Mouse (Mus musculus): ENCODE data around the gene Klf16. TPM values are rescaled to one million over a fixed set of nuclear protein-coding genes. Genes with fewer than 3 reads are reported as not detected.
A peak's percentile ranks its signal among the peaks of the same experiment; 100 is the strongest.

The Klf16 gene
- total and polyA plus RNA-seq, 3 experiments = 4.0 to 5.5 (median 4.4) TPM

GRCm38 (mm10) chr10:80559431-80559830, 17.7 kb downstream of the Klf16 start:
- 86% methylated on average over 7 of the region's 7 CpGs for WGBS
- intact Hi-C loops (cut with DNase I) = loop anchor here (5.0 to 10.0 kb wide), 2 partner anchors 52 to 265 kb away; partner anchors contain the start of genes Apc2 and Rps15
- Histone ChIP-seq H3K9ac (ENCODE audit: low read depth, low read length) (no peak overlapping the region), H3K79me2 (replicated peaks; ENCODE audit: control insufficient read depth, insufficient read depth, low read length) (peaks cover 27% of the 10 kb centered on the region), H3K36me3 (ENCODE audit: control insufficient read depth, insufficient read depth, low read length) (peaks cover 5% of the 10 kb centered on the region; the same call in 1 of the 2 replicates), H3K4me1 (ENCODE audit: control insufficient read depth, insufficient read depth, low read length) (peaks cover 20% of the 10 kb centered on the region), H3K27me3 (ENCODE audit: control insufficient read depth, insufficient read depth, low read length) (no peaks in the 10 kb centered on the region), H3K27ac (no peak overlapping the region), H3K4me3 (no peak overlapping the region)
- no peak for TF ChIP-seq EP300 (IDR thresholded peaks at IDR 0.05; ENCODE audit: insufficient read depth, low read depth, low read length)
- TF ChIP-seq CTCF (IDR thresholded peaks at IDR 0.05) = no peak
- DNase-seq = no peak

GRCm38 (mm10) chr10:80557346-80557965, 19.7 kb downstream of the Klf16 start:
- TF ChIP-seq CTCF (IDR thresholded peaks at IDR 0.05) (peak; percentile 82), EP300 (IDR thresholded peaks at IDR 0.05; ENCODE audit: insufficient read depth, low read depth, low read length) (no peak)
- 16% methylated on average over 5 of the region's 5 CpGs for WGBS
- Histone ChIP-seq H3K27me3 (ENCODE audit: control insufficient read depth, insufficient read depth, low read length) (no peaks in the 10 kb centered on the region), H3K79me2 (replicated peaks; ENCODE audit: control insufficient read depth, insufficient read depth, low read length) (peaks cover 31% of the 10 kb centered on the region), H3K36me3 (ENCODE audit: control insufficient read depth, insufficient read depth, low read length) (peaks cover 5% of the 10 kb centered on the region; the same call in 1 of the 2 replicates), H3K9ac (ENCODE audit: low read depth, low read length) (no peak overlapping the region), H3K27ac (no peak overlapping the region), H3K4me1 (ENCODE audit: control insufficient read depth, insufficient read depth, low read length) (peaks cover 28% of the 10 kb centered on the region), H3K4me3 (no peak overlapping the region)
- intact Hi-C loops (cut with DNase I) = loop anchor here (5.0 to 10.0 kb wide), 2 partner anchors 50 to 263 kb away; partner anchors contain the start of genes Apc2 and Rps15
- DNase-seq = peak; percentile 71 to 80

DNA sequence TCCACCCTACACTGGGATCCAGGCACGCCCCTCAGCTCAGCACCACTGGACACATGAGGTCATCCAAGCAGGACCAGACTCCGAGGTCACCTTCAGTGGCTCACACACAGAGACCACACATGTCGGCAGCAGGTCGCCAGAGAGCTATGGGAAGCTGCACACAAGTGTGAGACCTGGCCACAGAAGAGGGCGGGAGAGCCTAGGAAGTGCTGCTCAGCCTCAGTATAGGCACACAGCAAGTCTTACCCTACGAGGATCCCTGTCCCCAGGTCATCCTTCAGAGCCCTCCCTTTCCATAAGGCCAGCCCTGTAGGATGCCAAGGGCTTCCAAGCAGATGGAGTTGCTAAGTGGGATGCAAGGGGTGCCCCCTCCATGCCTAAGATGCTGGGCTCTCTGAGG, 23.1 kb downstream of the Klf16 start:
- intact Hi-C loops (cut with DNase I) = loop anchor here (10.0 kb wide), 1 partner anchor 259 kb away; the partner anchor contains the start of genes Apc2 and Rps15
- H3K4me3 ChIP-seq = no peak overlapping the region
- no peaks in the 10 kb centered on the region for H3K27me3 ChIP-seq (ENCODE audit: control insufficient read depth, insufficient read depth, low read length)
- H3K9ac ChIP-seq (ENCODE audit: low read depth, low read length) = no peak overlapping the region; the same call in 1 of the 2 replicates
- no peaks in the 10 kb centered on the region for H3K36me3 ChIP-seq (ENCODE audit: control insufficient read depth, insufficient read depth, low read length)
- no peak overlapping the region for H3K27ac ChIP-seq
- 55% methylated on average over 6 of the region's 6 CpGs for WGBS
- TF ChIP-seq EP300 (IDR thresholded peaks at IDR 0.05; ENCODE audit: insufficient read depth, low read depth, low read length) (no peak), POLR2A (IDR thresholded peaks at IDR 0.05; ENCODE audit: insufficient read depth, low read depth, low read length) (no peak), CTCF (IDR thresholded peaks at IDR 0.05) (no peak)
- H3K4me1 ChIP-seq (ENCODE audit: control insufficient read depth, insufficient read depth, low read length) = peaks cover 19% of the 10 kb centered on the region
- no peak for DNase-seq
- H3K79me2 ChIP-seq (replicated peaks; ENCODE audit: control insufficient read depth, insufficient read depth, low read length) = peaks cover 16% of the 10 kb centered on the region

DNA sequence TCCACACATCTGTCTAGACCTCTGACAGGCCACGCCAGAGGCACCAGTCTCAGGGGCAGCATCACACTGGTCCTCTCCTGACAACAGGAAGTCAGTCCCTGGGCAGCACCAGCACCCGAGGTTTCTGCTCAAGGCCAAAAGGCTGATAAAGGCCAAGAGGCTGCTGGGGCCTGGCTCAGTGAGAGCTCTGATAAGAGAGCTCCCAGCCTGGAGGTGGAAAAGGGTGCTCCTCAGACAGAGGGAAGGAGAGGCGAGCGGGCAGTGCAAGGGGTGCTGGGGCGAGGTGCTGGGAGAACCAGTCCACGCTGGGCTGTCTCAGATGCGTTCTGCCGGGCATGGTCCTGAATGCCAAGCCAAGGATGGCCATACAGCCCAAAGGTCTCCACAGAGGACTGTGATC, 23.5 kb downstream of the Klf16 start:
- intact Hi-C loops (cut with DNase I) = loop anchor here (10.0 kb wide), 1 partner anchor 259 kb away; the partner anchor contains the start of genes Apc2 and Rps15
- no peak for TF ChIP-seq CTCF (IDR thresholded peaks at IDR 0.05)
- no peak for TF ChIP-seq POLR2A (IDR thresholded peaks at IDR 0.05; ENCODE audit: insufficient read depth, low read depth, low read length)
- WGBS = 57% methylated on average over 8 of the region's 8 CpGs
- peaks cover 16% of the 10 kb centered on the region for H3K79me2 ChIP-seq (replicated peaks; ENCODE audit: control insufficient read depth, insufficient read depth, low read length)
- H3K27me3 ChIP-seq (ENCODE audit: control insufficient read depth, insufficient read depth, low read length) = no peaks in the 10 kb centered on the region
- H3K4me3 ChIP-seq = no peak overlapping the region
- no peak overlapping the region; the same call in 1 of the 2 replicates for H3K9ac ChIP-seq (ENCODE audit: low read depth, low read length)
- H3K36me3 ChIP-seq (ENCODE audit: control insufficient read depth, insufficient read depth, low read length) = no peaks in the 10 kb centered on the region
- no peak overlapping the region for H3K27ac ChIP-seq
- peaks cover 18% of the 10 kb centered on the region for H3K4me1 ChIP-seq (ENCODE audit: control insufficient read depth, insufficient read depth, low read length)
- no peak for DNase-seq

GRCm38 (mm10) chr10:80552364-80552763, 24.8 kb downstream of the Klf16 start:
- no peak overlapping the region for H3K4me3 ChIP-seq
- peaks cover 9% of the 10 kb centered on the region for H3K79me2 ChIP-seq (replicated peaks; ENCODE audit: control insufficient read depth, insufficient read depth, low read length)
- no peak for DNase-seq
- no peak overlapping the region for H3K9ac ChIP-seq (ENCODE audit: low read depth, low read length)
- H3K27me3 ChIP-seq (ENCODE audit: control insufficient read depth, insufficient read depth, low read length) = no peaks in the 10 kb centered on the region
- no peak overlapping the region for H3K27ac ChIP-seq
- no peaks in the 10 kb centered on the region for H3K36me3 ChIP-seq (ENCODE audit: control insufficient read depth, insufficient read depth, low read length)
- WGBS = 68% methylated on average over 9 of the region's 9 CpGs
- intact Hi-C loops (cut with DNase I) = loop anchor here (10.0 kb wide), 1 partner anchor 258 kb away; the partner anchor contains the start of genes Apc2 and Rps15
- no peak for TF ChIP-seq CTCF (IDR thresholded peaks at IDR 0.05)
- TF ChIP-seq POLR2A (IDR thresholded peaks at IDR 0.05; ENCODE audit: insufficient read depth, low read depth, low read length) = no peak
- TF ChIP-seq EP300 (IDR thresholded peaks at IDR 0.05; ENCODE audit: insufficient read depth, low read depth, low read length) = no peak
- peaks cover 8% of the 10 kb centered on the region for H3K4me1 ChIP-seq (ENCODE audit: control insufficient read depth, insufficient read depth, low read length)

DNA sequence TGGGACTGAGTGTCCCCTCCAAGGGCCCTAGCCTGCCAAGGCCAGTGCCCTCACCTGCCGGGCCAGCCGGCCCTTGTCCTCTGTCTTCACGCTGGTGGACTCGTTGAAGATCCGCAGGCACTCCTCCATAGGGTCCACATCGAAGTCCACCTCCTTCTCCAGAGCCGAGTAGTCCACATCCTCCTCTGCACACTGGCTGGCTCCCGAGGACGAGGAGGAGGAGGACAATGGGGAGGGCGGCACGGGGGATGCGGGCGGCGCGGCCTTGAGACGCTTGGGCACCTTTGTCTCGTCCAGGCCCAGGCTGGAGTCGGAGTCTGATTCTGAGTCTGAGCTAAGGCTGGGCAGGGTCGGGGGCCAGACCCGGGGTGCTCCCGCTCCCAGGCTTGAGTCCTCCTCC, 27.8 kb downstream of the Klf16 start:
- Histone ChIP-seq H3K4me1 (ENCODE audit: control insufficient read depth, insufficient read depth, low read length) (peaks cover 8% of the 10 kb centered on the region), H3K36me3 (ENCODE audit: control insufficient read depth, insufficient read depth, low read length) (no peaks in the 10 kb centered on the region), H3K27me3 (ENCODE audit: control insufficient read depth, insufficient read depth, low read length) (no peaks in the 10 kb centered on the region), H3K4me3 (no peak overlapping the region), H3K27ac (no peak overlapping the region), H3K79me2 (replicated peaks; ENCODE audit: control insufficient read depth, insufficient read depth, low read length) (peaks cover 4% of the 10 kb centered on the region), H3K9ac (ENCODE audit: low read depth, low read length) (no peak overlapping the region)
- TF ChIP-seq CTCF (IDR thresholded peaks at IDR 0.05) = no peak
- no peak for TF ChIP-seq POLR2A (IDR thresholded peaks at IDR 0.05; ENCODE audit: insufficient read depth, low read depth, low read length)
- TF ChIP-seq EP300 (IDR thresholded peaks at IDR 0.05; ENCODE audit: insufficient read depth, low read depth, low read length) = no peak
- 76% methylated on average over 21 of the region's 21 CpGs for WGBS
- DNase-seq = no peak
- intact Hi-C loops (cut with DNase I) = no loop called here

All from heart, adult 2 months (tissue).